Mouse (Mus musculus) B cell, adult 2 months (primary cell): Measurements from ENCODE around the gene Hbs1l.

ENCODE experiments used
- DNase-seq, 2 experiments: peaks; one replicate each; pipeline ENCODE4 v3.0.0; 2022

Hbs1l gene

GRCm38 (mm10) chr10:21295759-21296621 is at the start of gene Hbs1l:
Gene Hbs1l (plus strand): TSS chr10:21295979.
- peak; percentile 90 to 91 for DNase-seq

GRCm38 (mm10) chr10:21248556-21248955 is 47.2 kb upstream of the Hbs1l start:
- DNase-seq: no peak

DNA sequence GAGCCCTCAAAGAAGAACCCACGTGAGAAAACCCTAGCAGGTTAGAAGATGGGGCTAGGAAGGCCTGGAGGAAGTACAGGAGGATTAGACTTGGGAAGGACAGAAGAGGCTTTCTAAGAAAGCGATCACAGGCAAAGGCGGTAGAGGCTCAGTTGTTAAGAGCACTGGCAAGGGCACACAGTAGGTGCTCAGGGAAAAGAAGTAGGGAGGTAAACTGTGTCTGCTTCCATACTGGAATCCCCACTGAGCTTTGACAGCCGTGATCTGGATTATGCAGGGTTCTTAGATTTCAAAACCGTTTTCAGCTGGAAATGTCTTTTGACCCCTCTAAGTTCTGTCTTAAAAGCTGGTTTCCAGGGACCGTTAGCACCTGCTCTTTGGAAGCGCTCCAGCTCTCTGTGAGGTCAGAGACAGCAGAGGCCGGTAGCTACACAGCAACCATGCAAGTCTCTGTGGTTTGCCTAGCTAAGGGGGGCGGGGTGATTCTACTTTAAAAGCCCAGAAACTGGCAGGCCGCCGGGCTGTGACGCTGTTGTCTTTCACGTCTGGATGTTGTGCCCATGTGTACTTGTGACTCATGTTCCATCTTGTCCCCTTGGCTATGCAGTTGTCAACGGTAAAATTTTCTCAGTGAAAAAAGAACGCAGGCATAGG is 43.8 kb upstream of the Hbs1l start:
- DNase-seq: peak; percentile 45 to 57

DNA sequence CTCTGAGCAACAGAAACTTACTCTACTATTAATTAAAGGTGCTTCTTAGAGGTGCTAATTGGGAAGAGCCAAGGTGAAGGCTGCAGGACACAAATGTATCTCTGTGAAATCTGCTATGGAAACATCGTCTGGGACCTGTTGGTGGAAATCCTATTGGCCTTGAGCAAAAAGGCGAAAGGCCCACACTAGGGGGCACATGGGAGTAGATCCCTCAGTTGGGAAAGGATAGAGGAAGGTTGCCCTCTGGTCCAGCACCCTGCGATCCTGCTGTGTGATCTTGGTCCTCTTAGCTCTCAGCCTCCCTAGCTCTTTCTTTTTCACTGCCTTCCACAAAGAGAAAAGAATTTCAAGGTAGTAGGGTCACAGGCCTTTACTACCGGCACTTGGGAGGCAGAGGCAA is 43.0 kb upstream of the Hbs1l start:
- no peak for DNase-seq

GRCm38 (mm10) chr10:21254266-21255140 is 41.3 kb upstream of the Hbs1l start:
- DNase-seq: no peak

GRCm38 (mm10) chr10:21257244-21257643 is 38.5 kb upstream of the Hbs1l start:
- no peak for DNase-seq

GRCm38 (mm10) chr10:21259649-21260048 is 36.1 kb upstream of the Hbs1l start:
- DNase-seq: no peak

GRCm38 (mm10) chr10:21265188-21265587 is 30.6 kb upstream of the Hbs1l start:
- no peak for DNase-seq

DNA sequence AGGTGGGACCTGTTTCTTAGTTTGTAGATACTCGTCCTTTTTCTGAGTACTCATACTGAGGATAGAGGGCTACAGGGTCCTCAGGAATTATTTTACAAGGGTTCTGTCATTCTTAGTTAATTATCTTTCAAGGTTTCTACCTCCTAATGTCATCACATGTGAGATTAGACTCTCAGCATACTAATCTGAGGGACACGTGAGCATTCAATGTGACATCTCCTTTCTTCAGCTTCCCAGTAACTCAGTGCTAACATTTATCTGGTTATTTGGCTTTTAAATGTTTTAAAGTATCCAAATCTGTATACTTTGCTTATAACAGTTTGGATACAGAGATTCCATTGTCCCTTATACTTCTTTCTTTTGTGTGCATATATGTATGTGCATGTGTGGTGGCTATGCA is 28.3 kb upstream of the Hbs1l start:
- no peak for DNase-seq

DNA sequence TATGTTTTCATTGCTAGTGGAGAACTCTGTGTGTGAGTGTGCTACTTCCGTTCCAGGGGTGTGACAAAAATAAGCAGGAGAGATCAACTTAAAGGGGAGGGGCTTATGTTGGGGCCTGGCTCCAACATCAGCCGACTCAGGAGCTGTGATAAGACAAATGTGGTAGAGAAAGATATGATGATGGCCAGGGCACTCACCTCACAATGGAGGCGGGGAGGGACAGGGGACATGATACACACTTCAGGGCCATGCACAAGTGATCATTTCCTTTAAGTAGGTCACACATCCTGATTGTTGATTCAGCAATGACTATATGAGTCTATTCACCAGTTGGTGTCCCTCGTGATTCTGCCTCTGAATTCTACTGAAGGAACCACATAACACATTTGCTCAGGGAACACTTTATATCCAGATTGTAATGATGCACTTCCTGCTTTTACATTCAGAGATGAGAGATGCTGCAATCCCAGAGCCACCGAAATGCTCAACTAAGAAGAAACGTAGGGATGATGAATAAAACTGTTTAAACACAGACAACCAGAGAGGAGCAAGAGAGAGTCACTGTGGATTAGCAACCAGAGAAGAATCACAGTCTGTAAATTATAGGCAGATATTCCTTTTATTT is 26.9 kb upstream of the Hbs1l start:
- no peak for DNase-seq

DNA sequence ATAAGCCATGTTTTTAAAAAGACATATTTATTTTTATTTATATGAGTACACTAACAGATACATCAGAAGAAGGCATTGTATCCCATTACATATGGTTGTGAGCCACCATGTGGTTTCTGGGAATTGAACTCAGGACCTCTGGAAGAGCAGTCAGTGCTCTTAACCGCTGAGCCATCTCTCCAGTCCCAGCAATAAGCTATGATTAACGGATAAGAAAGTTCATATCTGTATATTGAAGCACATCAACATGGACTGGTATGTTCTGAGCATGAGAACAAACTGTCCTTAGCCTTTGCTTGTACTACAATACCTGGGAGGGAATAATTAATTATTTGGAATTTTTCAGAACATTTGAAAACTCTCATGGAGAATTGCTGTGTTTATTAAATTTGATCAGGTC is 25.9 kb upstream of the Hbs1l start:
- no peak for DNase-seq

DNA sequence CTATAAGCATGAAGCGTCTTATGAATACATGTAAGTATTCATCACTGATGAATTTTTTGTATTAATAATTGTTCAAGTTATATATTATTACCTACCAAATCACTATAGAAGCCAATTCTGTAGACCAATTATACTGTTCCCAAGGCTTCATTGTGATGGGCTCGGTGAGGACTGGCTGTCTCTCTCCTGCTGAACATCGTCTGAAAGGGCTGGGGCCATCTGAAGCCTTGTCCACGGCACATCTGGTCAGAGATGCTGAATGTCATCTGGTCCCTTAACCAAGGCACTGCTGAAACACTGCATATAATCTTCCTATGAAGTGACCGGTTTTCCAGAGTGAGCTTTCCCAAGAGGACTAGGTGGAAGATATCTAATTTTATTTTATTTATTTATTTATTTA is 24.9 kb upstream of the Hbs1l start:
- DNase-seq: no peak

GRCm38 (mm10) chr10:21271310-21271709 is 24.5 kb upstream of the Hbs1l start:
- DNase-seq: no peak

GRCm38 (mm10) chr10:21271785-21272184 is 24.0 kb upstream of the Hbs1l start:
- no peak for DNase-seq

GRCm38 (mm10) chr10:21287243-21288127 is 8.3 kb upstream of the Hbs1l start:
- DNase-seq: no peak

GRCm38 (mm10) chr10:21291228-21291627 is 4.6 kb upstream of the Hbs1l start:
- no peak for DNase-seq

GRCm38 (mm10) chr10:21294217-21294616 is 1.6 kb upstream of the Hbs1l start:
- no peak for DNase-seq

DNA sequence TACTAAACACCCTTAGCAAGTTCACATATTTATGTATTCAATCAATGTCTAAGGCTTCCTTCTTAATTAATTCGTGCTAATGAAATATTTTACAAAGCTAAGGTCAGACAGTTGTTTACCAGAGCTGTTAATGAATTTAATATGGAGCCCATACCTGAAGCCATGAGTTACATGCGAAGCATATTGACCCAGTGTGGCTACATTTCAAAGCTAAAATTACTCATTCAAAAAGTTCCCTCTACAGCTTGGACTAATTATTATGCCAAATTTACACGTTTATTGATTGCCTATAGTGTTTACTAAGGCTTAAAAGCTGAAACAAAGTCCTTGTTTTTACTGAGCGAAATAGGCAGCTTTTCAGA is 401 bp upstream of the Hbs1l start:
- DNase-seq: no peak

GRCm38 (mm10) chr10:21298972-21299371 is 3.2 kb downstream of the Hbs1l start:
- no peak for DNase-seq

DNA sequence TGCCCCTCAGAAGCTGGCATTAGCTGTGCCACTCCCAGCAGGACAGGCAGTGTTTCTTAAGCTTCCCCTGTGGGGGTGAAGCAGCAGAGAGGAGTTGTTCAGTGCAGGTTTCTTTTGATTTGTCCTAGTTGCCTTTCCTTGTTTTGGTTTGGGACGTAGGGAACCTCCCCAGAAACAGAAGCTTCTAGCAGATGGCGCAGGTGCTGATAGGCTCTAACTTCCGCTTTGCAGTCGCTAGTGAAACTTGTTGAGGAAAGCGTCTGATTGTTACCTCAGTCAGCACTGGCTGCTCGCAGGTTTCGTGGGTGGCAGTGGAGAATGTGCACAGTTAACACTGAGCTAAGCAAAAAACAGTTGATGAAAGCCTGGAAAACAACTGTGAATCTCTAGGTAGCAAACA is 6.0 kb downstream of the Hbs1l start:
- DNase-seq: no peak

- no peak for DNase-seq
Observed at GRCm38 (mm10) chr10:21304672-21305632, 9.2 kb downstream of the Hbs1l start.
